Mouse (Mus musculus) C2C12 (cell line): ENCODE data around the gene Lhcgr.

Source experiments
- CTCF ChIP-seq: IDR thresholded peaks from one replicate; pipeline ENCODE4 v1.5.1; 2011; ENCODE audit not compliant: control insufficient read depth, insufficient read depth, insufficient read length
- MYOG ChIP-seq: IDR thresholded peaks from one replicate; pipeline ENCODE4 v1.6.1; 2011; ENCODE audit not compliant: control insufficient read depth, insufficient read length; ENCODE audit errors: extremely low read depth

DNA sequence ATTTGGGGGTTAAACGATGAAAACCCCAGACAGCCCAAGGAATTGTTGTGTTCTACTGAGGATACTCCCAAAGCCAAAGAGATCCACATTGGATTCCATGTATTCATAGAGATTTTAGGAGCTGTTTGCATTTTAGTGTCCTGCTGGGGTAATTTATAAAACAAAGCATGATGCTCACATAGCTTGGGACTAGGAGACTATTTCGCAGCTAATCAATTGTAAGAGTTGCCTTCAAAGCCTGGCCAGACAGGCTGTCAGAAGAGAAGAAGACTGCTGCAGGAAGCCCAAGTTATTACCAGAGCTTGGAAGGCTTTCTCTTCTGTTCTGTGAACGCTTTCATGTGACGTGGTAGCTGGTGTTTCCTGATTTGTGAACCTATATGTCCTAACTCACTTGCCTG is 5.4 kb downstream of the Lhcgr start:
- TF ChIP-seq CTCF (no peak), MYOG (no peak)
